Mouse (Mus musculus) olfactory bulb, adult 2 months (tissue): ENCODE measurements around the gene Slc12a8. TPM values are rescaled to one million over a fixed set of nuclear protein-coding genes. Genes with fewer than 3 reads are reported as not detected.

Experiments used
- H3K27ac ChIP-seq: fragments of 200-500 bp; 2 replicates; pipeline ENCODE4 v1.5.1; 2012; ENCODE audit warnings: low read depth, low read length; ENCODE audit not compliant: insufficient read depth
- H3K4me1 ChIP-seq: fragments of 200-500 bp; 2 replicates; pipeline ENCODE4 v1.6.1; 2012; ENCODE audit warnings: low read length; ENCODE audit not compliant: control insufficient read depth, insufficient read depth
- H3K4me3 ChIP-seq: fragments of 200-500 bp; 2 replicates; pipeline ENCODE4 v1.5.1; 2012; ENCODE audit warnings: mild to moderate bottlenecking, low read depth, low read length, moderate library complexity; ENCODE audit not compliant: insufficient read depth
- CTCF ChIP-seq: fragments of 200-500 bp; IDR thresholded peaks from 2 replicates; pipeline ENCODE4 v1.5.1; 2012; ENCODE audit warnings: low read depth, mild to moderate bottlenecking, low read length, moderate library complexity; ENCODE audit not compliant: insufficient read depth
- POLR2A ChIP-seq: fragments of 200-500 bp; IDR thresholded peaks from 2 replicates; pipeline ENCODE4 v1.6.1; 2012; ENCODE audit warnings: mild to moderate bottlenecking, low read depth, low read length, moderate library complexity; ENCODE audit not compliant: insufficient read depth
- WGBS: fragments of 180-500 bp; shearing (Covaris S2); methylation state at CpG from one replicate; pipeline ENCODE4 v1.1.7; 2018; 5-methylcytosine and 5-hydroxymethylcytosine counted together
- polyA plus RNA-seq: library from polyadenylated mRNA; stranded (reverse); fragments of >200 nt; gene quantifications from 2 replicates; pipeline ENCODE4 v1.2.4, GENCODE M21; 2012; ENCODE audit warnings: low replicate concordance; ENCODE audit not compliant: missing spikeins, insufficient read depth, insufficient read length

Slc12a8 gene
- polyA plus RNA-seq, 1 experiment: not detected

DNA sequence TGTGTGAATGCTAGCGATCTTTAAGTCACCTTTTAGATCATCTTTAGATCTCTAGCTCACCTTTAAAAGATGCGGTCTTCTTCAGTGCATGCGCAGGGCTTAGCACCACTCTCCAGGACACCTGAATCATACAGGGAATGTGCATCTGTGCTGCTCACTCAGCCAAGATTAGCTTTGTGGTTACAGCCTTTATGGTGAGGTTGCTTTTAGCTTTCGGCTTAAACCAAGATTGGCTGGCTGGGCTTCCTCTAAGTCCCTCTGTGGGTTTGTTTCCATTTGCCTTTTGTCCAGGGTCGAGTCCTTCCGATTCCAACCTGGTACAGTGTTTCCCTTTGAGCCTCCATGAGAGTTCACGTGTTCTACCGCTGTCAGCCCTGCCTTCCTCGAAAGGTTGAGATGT lies 187.2 kb downstream of the Slc12a8 start:
- Histone ChIP-seq H3K4me3 (no peak overlapping the region), H3K27ac (no peak overlapping the region), H3K4me1 (peaks cover 21% of the 10 kb centered on the region)
- TF ChIP-seq POLR2A (no peak), CTCF (no peak)
- 78% methylated on average over 9 of the region's 9 CpGs for WGBS

DNA sequence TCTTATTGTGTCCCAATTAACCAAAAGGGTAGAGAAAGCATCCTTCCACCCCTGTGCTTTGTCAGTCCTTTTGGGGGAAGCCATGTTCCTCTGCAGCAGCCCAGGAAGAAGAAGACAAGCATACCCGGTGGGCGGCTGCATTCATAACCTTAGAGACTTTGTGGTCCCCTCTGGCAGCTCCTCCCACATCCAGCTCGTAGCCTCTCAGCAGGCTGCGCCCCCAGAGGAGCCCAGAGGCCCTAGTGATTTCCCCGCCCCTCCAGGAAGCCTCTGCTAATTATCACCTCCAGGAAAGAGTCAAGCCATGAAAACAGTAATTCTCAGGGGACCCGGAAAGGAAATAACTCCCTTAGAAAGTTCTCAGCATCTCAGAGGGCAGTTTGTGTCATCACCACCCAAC lies 188.1 kb downstream of the Slc12a8 start:
- WGBS: 27% methylated on average over 6 of the region's 6 CpGs
- Histone ChIP-seq H3K4me1 (peaks cover 18% of the 10 kb centered on the region), H3K4me3 (no peak overlapping the region), H3K27ac (no peak overlapping the region)
- no peak for TF ChIP-seq POLR2A

DNA sequence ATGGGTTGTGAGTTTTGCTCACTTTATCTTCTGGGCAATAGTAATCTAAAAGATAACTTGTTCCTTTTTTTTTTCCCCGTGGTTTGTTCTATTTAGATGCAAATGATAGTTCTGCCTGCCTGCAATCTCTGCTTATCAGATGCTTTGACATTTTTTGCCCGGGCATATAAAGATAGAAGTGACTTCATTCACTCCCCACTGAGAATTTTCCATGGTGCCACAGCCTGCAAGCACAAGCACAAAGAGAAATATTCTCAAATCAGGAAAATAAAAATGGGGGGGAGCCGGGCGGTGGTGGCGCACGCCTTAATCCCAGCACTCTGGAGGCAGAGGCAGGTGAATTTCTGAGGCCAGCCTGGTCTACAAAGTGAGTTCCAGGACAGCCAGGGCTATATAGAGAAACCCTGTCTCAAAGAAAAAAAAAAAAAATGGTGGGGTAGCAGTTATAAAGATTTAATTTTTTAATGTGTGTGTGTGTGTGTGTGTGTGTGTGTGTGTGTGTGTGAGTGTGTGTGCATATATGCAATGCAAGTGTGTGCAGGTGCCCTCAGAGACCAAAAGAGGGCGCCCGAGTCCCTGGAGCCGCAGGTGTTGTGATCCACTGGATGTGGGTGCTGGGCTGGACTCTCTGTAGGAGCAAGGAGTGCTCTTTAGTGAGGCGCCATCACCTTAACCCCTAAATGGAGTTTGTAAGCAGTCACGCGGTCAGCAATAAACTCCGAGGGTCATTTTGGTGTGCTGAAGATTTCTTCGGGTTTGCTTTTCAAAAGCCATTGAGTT lies 189.2 kb downstream of the Slc12a8 start:
- no peak overlapping the region for H3K27ac ChIP-seq
- peaks cover 16% of the 10 kb centered on the region for H3K4me1 ChIP-seq
- WGBS: 86% methylated on average over 14 of the region's 14 CpGs
- TF ChIP-seq POLR2A (no peak), CTCF (no peak)
- H3K4me3 ChIP-seq: no peak overlapping the region

DNA sequence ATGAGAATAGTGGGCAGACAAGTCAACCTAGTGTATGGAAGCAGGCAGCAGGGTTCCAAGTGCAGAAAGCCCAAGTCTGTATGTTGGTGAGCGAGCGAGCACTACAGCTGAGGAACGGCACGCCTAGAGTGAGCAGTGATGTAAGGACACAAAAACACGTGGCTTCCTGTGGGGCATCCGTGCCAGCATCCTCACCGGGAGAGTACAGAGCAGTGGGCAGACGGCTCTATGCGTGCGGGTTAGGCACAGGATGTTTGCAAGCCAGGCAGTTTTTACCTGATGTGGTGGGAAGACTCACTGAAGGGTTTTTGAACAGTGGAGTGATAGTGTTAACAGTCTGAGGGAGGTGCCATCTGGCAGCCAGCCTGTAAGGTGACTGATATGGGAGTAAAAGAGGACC lies 190.9 kb downstream of the Slc12a8 start:
- Histone ChIP-seq H3K4me1 (peaks cover 16% of the 10 kb centered on the region), H3K4me3 (no peak overlapping the region), H3K27ac (no peak overlapping the region)
- TF ChIP-seq POLR2A (no peak), CTCF (no peak)
- 92% methylated on average over 10 of the region's 10 CpGs for WGBS

DNA sequence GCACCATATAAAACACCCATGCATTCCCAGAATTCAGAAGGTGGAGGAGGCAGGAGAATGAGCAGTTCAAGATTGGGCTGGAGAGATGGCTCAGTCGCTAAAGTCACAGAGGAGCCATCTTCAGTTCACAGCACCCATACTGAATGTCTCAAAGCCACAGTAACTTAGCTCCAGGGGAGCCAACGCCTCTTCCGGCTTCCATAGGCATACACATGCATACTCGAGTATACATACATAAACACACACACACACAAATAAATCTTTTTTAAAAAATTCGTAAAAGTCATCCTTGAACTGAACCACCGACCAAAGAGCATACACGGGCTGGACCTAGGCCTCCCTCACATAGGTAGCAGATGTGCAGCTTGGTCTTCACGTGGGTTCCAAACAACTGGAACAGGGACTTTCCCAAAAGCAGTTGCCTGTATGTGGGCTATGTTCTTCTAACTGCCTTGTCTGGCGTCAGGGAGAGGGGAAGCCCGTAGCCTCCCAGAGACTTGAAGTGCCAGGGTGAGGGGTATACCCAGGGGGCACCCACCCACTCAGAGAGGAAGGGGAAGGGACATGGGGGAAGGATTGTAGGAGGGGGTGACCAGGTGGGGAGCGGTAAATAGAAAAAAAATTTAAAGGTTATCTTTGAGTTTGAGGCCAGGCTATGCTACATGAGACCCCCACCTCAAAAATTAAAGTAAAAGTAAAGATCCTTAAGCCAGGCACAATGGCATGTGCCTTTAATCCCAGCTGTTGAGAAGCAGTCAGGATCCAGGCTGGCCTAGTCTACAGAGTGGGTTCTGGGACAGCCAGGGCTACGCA lies 191.7 kb downstream of the Slc12a8 start:
- H3K4me3 ChIP-seq: no peak overlapping the region
- H3K27ac ChIP-seq: no peak overlapping the region
- H3K4me1 ChIP-seq: peaks cover 16% of the 10 kb centered on the region
- 94% methylated on average over 12 of the region's 12 CpGs for WGBS
- no peak for TF ChIP-seq POLR2A
- no peak for TF ChIP-seq CTCF

Other genes starting within 250 kb of the Slc12a8 start
- 48.4 and 83.8 TPM in 2 replicates for gene Zfp148, start 136.5 kb upstream of the Slc12a8 start, polyA plus RNA-seq
- not detected in 2 replicates for gene Heg1, start 167.0 kb downstream of the Slc12a8 start, polyA plus RNA-seq